Mouse (Mus musculus): Measurements from ENCODE around the gene Dcaf15. TPM values are rescaled to one million over a fixed set of nuclear protein-coding genes. Genes with fewer than 3 reads are reported as not detected.

Gene Dcaf15
- total and polyA plus RNA-seq, 3 experiments, result 34.4 to 56.1 TPM; not detected in 1

DNA sequence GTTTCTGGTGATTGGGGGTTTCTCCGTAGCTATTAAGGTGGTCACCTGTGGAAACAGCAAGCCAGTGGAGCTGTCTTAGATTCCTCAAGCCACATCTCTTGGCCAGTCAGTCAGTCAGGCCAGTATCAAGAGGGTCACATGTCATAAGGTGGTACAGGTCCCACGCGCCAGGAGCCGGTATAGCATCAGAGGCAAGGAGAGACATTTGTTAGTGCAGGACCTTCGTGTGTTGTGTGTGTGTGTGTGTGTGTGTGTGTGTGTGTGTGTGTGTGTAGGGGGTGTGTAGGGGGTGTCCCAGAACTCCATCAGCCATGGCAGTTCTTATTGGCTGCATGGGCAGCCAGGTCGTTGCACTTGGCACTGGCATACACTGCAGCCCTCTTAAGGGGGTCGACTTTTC, 36.7 kb downstream of the Dcaf15 start:
- Histone ChIP-seq H3K4me1 (ENCODE audit: control insufficient read depth in 1 of 2, insufficient read depth in 2 of 2, low read length in 2 of 2) (peaks cover 6 to 26% of the 10 kb centered on the region in 2 experiments), H3K79me2 (ENCODE audit: control insufficient read depth, insufficient read depth, low read length, poor library complexity) (peaks cover 14% of the 10 kb centered on the region), H3K4me3 (ENCODE audit: control insufficient read depth in 1 of 2, insufficient read depth in 1 of 2, low read depth in 2 of 2, low read length in 2 of 2) (no peak overlapping the region), H3K36me3 (ENCODE audit: control insufficient read depth in 1 of 2, insufficient read depth in 2 of 2, low read length in 2 of 2) (peaks cover 0 to 28% of the 10 kb centered on the region in 2 experiments; a peak in 2 of 4 replicates), H3K27me3 (ENCODE audit: control insufficient read depth in 1 of 2, insufficient read depth in 2 of 2, low read length in 2 of 2) (no peaks in the 10 kb centered on the region), H3K27ac (ENCODE audit: control insufficient read depth, low read depth, low read length) (no peak overlapping the region), H3K9me3 (replicated peaks; ENCODE audit: insufficient read depth, low read length) (no peaks in the 10 kb centered on the region), H3K9ac (ENCODE audit: control insufficient read depth, low read depth, low read length, poor library complexity, severe bottlenecking) (no peak overlapping the region)
- TF ChIP-seq POLR2AphosphoS5 (IDR thresholded peaks at IDR 0.05; ENCODE audit: borderline replicate concordance, low read depth, low read length) (no peak), USF2 (IDR thresholded peaks at IDR 0.05; ENCODE audit: borderline replicate concordance in 1 of 2, insufficient read depth in 1 of 2, low read depth in 1 of 2, low read length in 2 of 2) (no peak), NRF1 (IDR thresholded peaks at IDR 0.05; ENCODE audit: insufficient read depth, low read depth, low read length, poor library complexity, severe bottlenecking) (no peak), MXI1 (IDR thresholded peaks at IDR 0.05; ENCODE audit: low read depth, low read length) (no peak), ZKSCAN1 (IDR thresholded peaks at IDR 0.05; ENCODE audit: low read depth, low read length) (no peak), MAX (IDR thresholded peaks at IDR 0.05; ENCODE audit: low read length) (no peak), MAZ (IDR thresholded peaks at IDR 0.05; ENCODE audit: low read depth, low read length) (no peak), ZNF384 (IDR thresholded peaks at IDR 0.05; ENCODE audit: low read depth, low read length) (no peak), POLR2AphosphoS2 (IDR thresholded peaks at IDR 0.05; ENCODE audit: low read length) (no peak), SIN3A (IDR thresholded peaks at IDR 0.05; ENCODE audit: low read length) (no peak), TBP (IDR thresholded peaks at IDR 0.05; ENCODE audit: low read depth, low read length) (no peak), RCOR1 (IDR thresholded peaks at IDR 0.05; ENCODE audit: low read depth, low read length) (no peak), CHD1 (IDR thresholded peaks at IDR 0.05; ENCODE audit: low read depth, low read length) (no peak), POLR2A (IDR thresholded peaks at IDR 0.05; ENCODE audit: control insufficient read depth in 1 of 2, insufficient read depth in 1 of 2, low read depth in 1 of 2, low read length in 2 of 2, poor library complexity in 1 of 2) (no peak), CHD2 (IDR thresholded peaks at IDR 0.05; ENCODE audit: low read length) (no peak), ZC3H11A (IDR thresholded peaks at IDR 0.05; ENCODE audit: low read depth, low read length) (no peak), TCF12 (IDR thresholded peaks at IDR 0.05; ENCODE audit: low read depth, low read length) (no peak)
- DNase-seq (ENCODE audit: low read depth, low spot score), result no peak

DNA sequence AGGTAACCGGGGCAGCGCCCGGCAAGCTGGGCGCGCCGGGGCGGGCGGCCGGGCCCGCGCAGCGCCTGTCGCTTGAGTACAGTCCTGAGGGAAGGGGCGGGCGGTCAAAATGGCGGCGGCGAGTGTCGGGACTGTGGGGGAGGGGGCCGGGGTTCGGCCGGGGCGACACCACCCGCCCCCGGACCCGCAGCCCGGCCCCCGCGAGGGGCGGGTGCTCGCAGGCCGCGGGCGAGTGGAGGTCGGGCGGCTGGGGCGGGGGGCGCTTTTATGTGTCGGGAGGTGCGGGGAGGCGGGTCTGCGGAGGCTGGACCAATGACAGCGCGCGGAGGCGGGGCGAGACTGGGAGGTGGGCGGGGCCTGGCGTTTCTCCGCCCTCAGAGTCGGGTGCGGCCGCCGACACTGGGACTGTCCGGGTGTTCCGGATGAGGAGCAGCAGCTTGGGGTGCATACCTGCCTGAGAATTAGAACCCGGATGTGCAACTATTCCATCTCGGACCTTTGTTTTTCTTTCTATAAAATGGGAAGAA, 37.5 kb downstream of the Dcaf15 start:
- Histone ChIP-seq H3K9me3 (replicated peaks; ENCODE audit: insufficient read depth, low read length) (no peaks in the 10 kb centered on the region), H3K4me1 (ENCODE audit: control insufficient read depth in 1 of 2, insufficient read depth in 2 of 2, low read length in 2 of 2) (peaks cover 6 to 26% of the 10 kb centered on the region in 2 experiments), H3K79me2 (ENCODE audit: control insufficient read depth, insufficient read depth, low read length, poor library complexity) (peaks cover 14% of the 10 kb centered on the region), H3K27me3 (ENCODE audit: control insufficient read depth in 1 of 2, insufficient read depth in 2 of 2, low read length in 2 of 2) (no peaks in the 10 kb centered on the region), H3K9ac (ENCODE audit: control insufficient read depth, low read depth, low read length, poor library complexity, severe bottlenecking) (peak overlapping the region; percentile 76), H3K4me3 (ENCODE audit: control insufficient read depth in 1 of 2, insufficient read depth in 1 of 2, low read depth in 2 of 2, low read length in 2 of 2) (peak overlapping the region; percentile 52 to 69), H3K27ac (ENCODE audit: control insufficient read depth, low read depth, low read length) (peak overlapping the region; percentile 48), H3K36me3 (ENCODE audit: control insufficient read depth in 1 of 2, insufficient read depth in 2 of 2, low read length in 2 of 2) (peaks cover 0 to 28% of the 10 kb centered on the region in 2 experiments; a peak in 2 of 4 replicates)
- peak; percentile 91 for DNase-seq (ENCODE audit: low read depth, low spot score)
- TF ChIP-seq POLR2A (IDR thresholded peaks at IDR 0.05; ENCODE audit: control insufficient read depth in 1 of 2, insufficient read depth in 1 of 2, low read depth in 1 of 2, low read length in 2 of 2, poor library complexity in 1 of 2) (peak; percentile 33 to 54; a peak in 2 of 4 replicates), TBP (IDR thresholded peaks at IDR 0.05; ENCODE audit: low read depth, low read length) (peak; percentile 68; the same call in 1 of the 2 replicates), ZNF384 (IDR thresholded peaks at IDR 0.05; ENCODE audit: low read depth, low read length) (no peak), MAZ (IDR thresholded peaks at IDR 0.05; ENCODE audit: low read depth, low read length) (peak; percentile 64; the same call in 1 of the 2 replicates), CHD1 (IDR thresholded peaks at IDR 0.05; ENCODE audit: low read depth, low read length) (no peak), MXI1 (IDR thresholded peaks at IDR 0.05; ENCODE audit: low read depth, low read length) (peak; percentile 4; the same call in 1 of the 2 replicates), NELFE (IDR thresholded peaks at IDR 0.05; ENCODE audit: low read depth, low read length) (peak; percentile 49)

Data from MEL (cell line).